Mouse (Mus musculus): ENCODE data around the gene Ppt2. TPM values are rescaled to one million over a fixed set of nuclear protein-coding genes. Genes with fewer than 3 reads are reported as not detected.

Ppt2 gene
- polyA plus RNA-seq, 1 experiment from 2014 or later: 26.4 TPM

- Histone ChIP-seq H3K27me3 (replicated peaks; ENCODE audit: control insufficient read depth, insufficient read depth, low read length) (peaks cover 24% of the 10 kb centered on the region; the same call in 1 of the 2 replicates), H3K9me3 (ENCODE audit: control insufficient read depth, low read length) (no peaks in the 10 kb centered on the region), H3K4me3 (ENCODE audit: low read depth, low read length) (no peak overlapping the region), H3K4me2 (ENCODE audit: low read depth, low read length) (no peak overlapping the region), H3K36me3 (ENCODE audit: control insufficient read depth, insufficient read depth, low read length) (no peaks in the 10 kb centered on the region), H3K4me1 (ENCODE audit: control insufficient read depth, insufficient read depth, low read length) (peaks cover 17% of the 10 kb centered on the region), H3K27ac (replicated peaks; ENCODE audit: low read depth, low read length) (no peak overlapping the region), H3K9ac (ENCODE audit: low read depth, low read length) (no peak overlapping the region)
- 59% methylated on average over 3 of the region's 3 CpGs for WGBS
- DNase-seq (ENCODE audit: low spot score) (no peak), ATAC-seq (ENCODE audit: low read depth) (no peak)
These were observed 31.5 kb upstream of the Ppt2 start for GRCm38 (mm10) chr17:34659897-34660214.

GRCm38 (mm10) chr17:34659181-34659896 lies 31.0 kb upstream of the Ppt2 start:
- Histone ChIP-seq H3K27ac (replicated peaks; ENCODE audit: low read depth, low read length) (no peak overlapping the region), H3K4me1 (ENCODE audit: control insufficient read depth, insufficient read depth, low read length) (peaks cover 17% of the 10 kb centered on the region), H3K4me3 (ENCODE audit: low read depth, low read length) (no peak overlapping the region), H3K27me3 (replicated peaks; ENCODE audit: control insufficient read depth, insufficient read depth, low read length) (peaks cover 24% of the 10 kb centered on the region; the same call in 1 of the 2 replicates), H3K36me3 (ENCODE audit: control insufficient read depth, insufficient read depth, low read length) (0 out of 2 replicates have a peak, but pooled peaks cover 3% of the 10 kb centered on the region), H3K9ac (ENCODE audit: low read depth, low read length) (no peak overlapping the region), H3K9me3 (ENCODE audit: control insufficient read depth, low read length) (no peaks in the 10 kb centered on the region), H3K4me2 (ENCODE audit: low read depth, low read length) (no peak overlapping the region)
- DNase-seq (ENCODE audit: low spot score): no peak
- ATAC-seq (ENCODE audit: low read depth): no peak
- WGBS: 63% methylated on average over 12 of the region's 12 CpGs

GRCm38 (mm10) chr17:34658591-34658990 lies 30.3 kb upstream of the Ppt2 start:
- H3K9ac ChIP-seq (ENCODE audit: low read depth, low read length): no peak overlapping the region
- H3K36me3 ChIP-seq (ENCODE audit: control insufficient read depth, insufficient read depth, low read length): peaks cover 4% of the 10 kb centered on the region; the same call in 1 of the 2 replicates
- DNase-seq (ENCODE audit: low spot score) (no peak), ATAC-seq (ENCODE audit: low read depth) (no peak)
- peaks cover 21% of the 10 kb centered on the region; the same call in 1 of the 2 replicates for H3K27me3 ChIP-seq (replicated peaks; ENCODE audit: control insufficient read depth, insufficient read depth, low read length)
- WGBS: 71% methylated on average over 3 of the region's 3 CpGs
- H3K9me3 ChIP-seq (ENCODE audit: control insufficient read depth, low read length): no peaks in the 10 kb centered on the region
- H3K4me2 ChIP-seq (ENCODE audit: low read depth, low read length): no peak overlapping the region
- no peak overlapping the region for H3K27ac ChIP-seq (replicated peaks; ENCODE audit: low read depth, low read length)
- no peak overlapping the region for H3K4me3 ChIP-seq (ENCODE audit: low read depth, low read length)
- H3K4me1 ChIP-seq (ENCODE audit: control insufficient read depth, insufficient read depth, low read length): peaks cover 17% of the 10 kb centered on the region

DNA sequence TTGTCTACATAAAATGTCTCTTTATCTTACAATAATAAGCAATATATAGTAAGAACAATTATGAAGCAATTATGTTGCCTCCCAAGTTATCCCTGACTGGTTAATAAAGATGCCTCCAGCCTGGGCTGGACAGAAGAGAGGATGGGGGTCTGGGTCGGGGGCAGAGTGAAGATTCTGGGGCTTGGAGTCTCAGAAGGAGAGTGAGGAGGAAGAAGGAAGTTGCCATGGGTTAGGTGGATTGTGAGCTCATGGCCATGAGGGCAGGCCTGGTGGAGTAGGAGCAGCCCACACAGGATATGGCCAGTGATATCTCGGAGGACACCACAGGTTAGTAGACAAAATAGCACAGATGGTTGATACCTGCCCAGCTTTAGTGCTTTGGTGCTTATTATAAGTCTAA lies 29.8 kb upstream of the Ppt2 start:
- Histone ChIP-seq H3K36me3 (ENCODE audit: control insufficient read depth, insufficient read depth, low read length) (peaks cover 6% of the 10 kb centered on the region), H3K27ac (replicated peaks; ENCODE audit: low read depth, low read length) (no peak overlapping the region), H3K4me3 (ENCODE audit: low read depth, low read length) (no peak overlapping the region), H3K9me3 (ENCODE audit: control insufficient read depth, low read length) (no peaks in the 10 kb centered on the region), H3K27me3 (replicated peaks; ENCODE audit: control insufficient read depth, insufficient read depth, low read length) (peaks cover 18% of the 10 kb centered on the region; the same call in 1 of the 2 replicates), H3K4me1 (ENCODE audit: control insufficient read depth, insufficient read depth, low read length) (peaks cover 17% of the 10 kb centered on the region), H3K4me2 (ENCODE audit: low read depth, low read length) (no peak overlapping the region), H3K9ac (ENCODE audit: low read depth, low read length) (no peak overlapping the region)
- 74% methylated on average over 2 of the region's 2 CpGs for WGBS
- ATAC-seq (ENCODE audit: low read depth) (no peak), DNase-seq (ENCODE audit: low spot score) (no peak)

DNA sequence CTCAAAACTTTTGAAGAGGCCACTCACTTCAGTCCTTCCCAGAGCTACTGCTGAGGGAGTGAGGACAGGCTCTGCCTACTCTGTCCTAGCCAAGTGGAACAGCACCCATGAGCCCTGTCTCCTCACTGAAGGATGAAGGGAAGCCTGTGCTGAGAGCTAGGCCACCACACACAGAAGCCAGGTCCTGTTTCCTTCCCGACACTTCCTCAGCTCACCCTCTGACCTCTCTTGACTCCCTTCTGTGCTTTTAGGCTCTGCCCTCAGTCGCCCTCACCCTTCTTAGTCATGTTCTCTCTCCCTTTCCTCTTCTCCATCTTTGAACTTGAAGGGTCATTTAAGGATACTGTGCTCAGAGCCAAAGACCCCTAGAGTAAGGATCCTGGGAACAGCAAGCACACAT lies 29.0 kb upstream of the Ppt2 start:
- DNase-seq (ENCODE audit: low spot score) (no peak), ATAC-seq (ENCODE audit: low read depth) (no peak)
- 46% methylated on average over 2 of the region's 2 CpGs for WGBS
- Histone ChIP-seq H3K27ac (replicated peaks; ENCODE audit: low read depth, low read length) (no peak overlapping the region), H3K36me3 (ENCODE audit: control insufficient read depth, insufficient read depth, low read length) (peaks cover 13% of the 10 kb centered on the region), H3K9me3 (ENCODE audit: control insufficient read depth, low read length) (no peaks in the 10 kb centered on the region), H3K4me1 (ENCODE audit: control insufficient read depth, insufficient read depth, low read length) (peaks cover 17% of the 10 kb centered on the region), H3K4me3 (ENCODE audit: low read depth, low read length) (no peak overlapping the region), H3K27me3 (replicated peaks; ENCODE audit: control insufficient read depth, insufficient read depth, low read length) (peaks cover 18% of the 10 kb centered on the region; the same call in 1 of the 2 replicates), H3K4me2 (ENCODE audit: low read depth, low read length) (no peak overlapping the region), H3K9ac (ENCODE audit: low read depth, low read length) (no peak overlapping the region)

- H3K4me1 ChIP-seq (ENCODE audit: control insufficient read depth, insufficient read depth, low read length): peaks cover 17% of the 10 kb centered on the region
- H3K27me3 ChIP-seq (replicated peaks; ENCODE audit: control insufficient read depth, insufficient read depth, low read length): peaks cover 18% of the 10 kb centered on the region; the same call in 1 of the 2 replicates
- peaks cover 19% of the 10 kb centered on the region for H3K36me3 ChIP-seq (ENCODE audit: control insufficient read depth, insufficient read depth, low read length)
- DNase-seq (ENCODE audit: low spot score) (no peak), ATAC-seq (ENCODE audit: low read depth) (no peak; the same call in 1 of the 2 replicates)
- no peaks in the 10 kb centered on the region for H3K9me3 ChIP-seq (ENCODE audit: control insufficient read depth, low read length)
- no peak overlapping the region for H3K4me2 ChIP-seq (ENCODE audit: low read depth, low read length)
- H3K4me3 ChIP-seq (ENCODE audit: low read depth, low read length): no peak overlapping the region
- H3K9ac ChIP-seq (ENCODE audit: low read depth, low read length): no peak overlapping the region; the same call in 1 of the 2 replicates
- peak overlapping the region; percentile 44 for H3K27ac ChIP-seq (replicated peaks; ENCODE audit: low read depth, low read length)
- WGBS: 42% methylated on average over 8 of the region's 8 CpGs
These were observed 28.4 kb upstream of the Ppt2 start for GRCm38 (mm10) chr17:34656666-34657065.

DNA sequence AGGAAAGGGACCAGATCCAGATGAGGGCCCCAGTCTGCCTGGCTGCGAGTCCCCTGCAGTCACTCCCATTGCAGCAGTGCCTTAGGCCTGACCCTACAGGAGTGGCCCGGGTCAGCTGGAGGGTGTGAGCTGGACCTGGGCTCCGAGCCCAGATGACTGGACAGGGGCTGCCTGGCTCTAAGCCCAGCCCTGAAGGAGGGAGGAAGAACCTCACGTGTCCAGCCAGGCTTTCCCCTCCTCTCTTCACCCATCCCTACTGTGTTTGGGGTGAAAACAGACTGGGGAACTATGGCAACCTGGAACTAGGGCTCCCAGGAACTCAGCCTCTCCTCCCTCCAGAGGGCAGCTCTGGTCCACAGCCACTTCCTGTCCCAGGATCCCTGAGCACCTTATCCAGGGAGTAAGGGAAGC lies 27.3 kb upstream of the Ppt2 start:
- H3K27ac ChIP-seq (replicated peaks; ENCODE audit: low read depth, low read length): peak overlapping the region; percentile 58; the same call in 1 of the 2 replicates
- ATAC-seq (ENCODE audit: low read depth): peak; percentile 56
- peak; percentile 71 for DNase-seq (ENCODE audit: low spot score)
- peaks cover 30% of the 10 kb centered on the region for H3K36me3 ChIP-seq (ENCODE audit: control insufficient read depth, insufficient read depth, low read length)
- H3K4me2 ChIP-seq (ENCODE audit: low read depth, low read length): no peak overlapping the region
- WGBS: 30% methylated on average over 3 of the region's 4 CpGs
- H3K9me3 ChIP-seq (ENCODE audit: control insufficient read depth, low read length): no peaks in the 10 kb centered on the region
- 0 out of 2 replicates have a peak, but pooled peaks cover 14% of the 10 kb centered on the region for H3K27me3 ChIP-seq (replicated peaks; ENCODE audit: control insufficient read depth, insufficient read depth, low read length)
- peaks cover 7% of the 10 kb centered on the region for H3K4me1 ChIP-seq (ENCODE audit: control insufficient read depth, insufficient read depth, low read length)
- H3K9ac ChIP-seq (ENCODE audit: low read depth, low read length): no peak overlapping the region
- no peak overlapping the region for H3K4me3 ChIP-seq (ENCODE audit: low read depth, low read length)

DNA sequence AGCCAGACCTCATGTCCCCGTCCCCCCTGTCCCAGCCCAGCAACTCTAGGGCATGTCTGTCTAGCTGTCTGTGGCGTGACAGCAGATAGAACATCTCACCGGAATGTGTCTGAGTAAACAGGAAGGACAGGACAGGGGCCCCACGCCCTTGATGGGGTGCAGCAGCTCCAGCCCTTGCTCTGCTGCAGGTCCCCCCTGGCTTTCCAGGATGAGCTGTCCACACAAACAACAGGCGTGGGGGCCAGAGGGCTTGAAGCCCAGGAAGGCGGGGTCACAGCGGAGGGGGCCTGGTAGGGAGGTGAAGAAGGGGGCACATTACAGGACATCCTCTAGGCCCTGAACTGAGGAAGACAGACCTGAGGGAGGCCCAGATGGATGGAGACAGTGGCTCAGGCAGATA lies 26.9 kb upstream of the Ppt2 start:
- Histone ChIP-seq H3K4me1 (ENCODE audit: control insufficient read depth, insufficient read depth, low read length) (peaks cover 7% of the 10 kb centered on the region), H3K36me3 (ENCODE audit: control insufficient read depth, insufficient read depth, low read length) (peaks cover 34% of the 10 kb centered on the region), H3K9me3 (ENCODE audit: control insufficient read depth, low read length) (no peaks in the 10 kb centered on the region), H3K27ac (replicated peaks; ENCODE audit: low read depth, low read length) (no peak overlapping the region; the same call in 1 of the 2 replicates), H3K4me3 (ENCODE audit: low read depth, low read length) (no peak overlapping the region), H3K27me3 (replicated peaks; ENCODE audit: control insufficient read depth, insufficient read depth, low read length) (0 out of 2 replicates have a peak, but pooled peaks cover 10% of the 10 kb centered on the region), H3K4me2 (ENCODE audit: low read depth, low read length) (no peak overlapping the region), H3K9ac (ENCODE audit: low read depth, low read length) (no peak overlapping the region)
- no peak for DNase-seq (ENCODE audit: low spot score)
- no peak for ATAC-seq (ENCODE audit: low read depth)
- WGBS: 79% methylated on average over 7 of the region's 7 CpGs

- no peaks in the 10 kb centered on the region for H3K9me3 ChIP-seq (ENCODE audit: control insufficient read depth, low read length)
- peaks cover 37% of the 10 kb centered on the region for H3K36me3 ChIP-seq (ENCODE audit: control insufficient read depth, insufficient read depth, low read length)
- WGBS: 86% methylated on average over 13 of the region's 13 CpGs
- H3K4me2 ChIP-seq (ENCODE audit: low read depth, low read length): no peak overlapping the region
- no peak overlapping the region for H3K9ac ChIP-seq (ENCODE audit: low read depth, low read length)
- DNase-seq (ENCODE audit: low spot score) (no peak), ATAC-seq (ENCODE audit: low read depth) (no peak)
- 0 out of 2 replicates have a peak, but pooled peaks cover 5% of the 10 kb centered on the region for H3K27me3 ChIP-seq (replicated peaks; ENCODE audit: control insufficient read depth, insufficient read depth, low read length)
- H3K27ac ChIP-seq (replicated peaks; ENCODE audit: low read depth, low read length): no peak overlapping the region
- no peak overlapping the region for H3K4me3 ChIP-seq (ENCODE audit: low read depth, low read length)
- H3K4me1 ChIP-seq (ENCODE audit: control insufficient read depth, insufficient read depth, low read length): peaks cover 7% of the 10 kb centered on the region
These were observed 26.1 kb upstream of the Ppt2 start for GRCm38 (mm10) chr17:34654392-34654791.

All from embryonic facial prominence, embryonic 14.5 days (tissue).